Mouse (Mus musculus) ES-Bruce4 (cell line): ENCODE data around the gene Btbd7. TPM values are rescaled to one million over a fixed set of nuclear protein-coding genes. Genes with fewer than 3 reads are reported as not detected.

Experiments used
- H3K27ac ChIP-seq: 2 replicates; pipeline ENCODE4 v1.5.1; 2012; ENCODE audit warnings: low read length, inconsistent platforms; ENCODE audit not compliant: insufficient read depth
- H3K27me3 ChIP-seq: 2 replicates; pipeline ENCODE4 v1.6.1; 2012; ENCODE audit warnings: mild to moderate bottlenecking, low read length, inconsistent platforms; ENCODE audit not compliant: control insufficient read depth, poor library complexity, insufficient read depth, severe bottlenecking
- H3K36me3 ChIP-seq: 2 replicates; pipeline ENCODE4 v1.6.1; 2012; ENCODE audit warnings: inconsistent platforms, mild to moderate bottlenecking, low read length, moderate library complexity; ENCODE audit not compliant: control insufficient read depth, poor library complexity, insufficient read depth, severe bottlenecking
- H3K4me1 ChIP-seq: one replicate; pipeline ENCODE4 v1.8.1; 2011; ENCODE audit warnings: low read length; ENCODE audit not compliant: control insufficient read depth, insufficient read depth
- H3K4me3 ChIP-seq: 2 replicates; pipeline ENCODE4 v1.5.1; 2011; ENCODE audit warnings: low read depth, mild to moderate bottlenecking, low read length
- H3K9ac ChIP-seq: 2 replicates; pipeline ENCODE4 v1.6.1; 2012; ENCODE audit warnings: low read depth, mild to moderate bottlenecking, inconsistent platforms; ENCODE audit not compliant: poor library complexity, severe bottlenecking
- H3K9me3 ChIP-seq: replicated peaks from 2 replicates; pipeline ENCODE4 v1.6.1; 2012; ENCODE audit warnings: mild to moderate bottlenecking, low read length, inconsistent platforms; ENCODE audit not compliant: control insufficient read depth, poor library complexity, insufficient read depth, severe bottlenecking
- CTCF ChIP-seq: IDR thresholded peaks from one replicate; pipeline ENCODE4 v1.8.1; 2011; ENCODE audit warnings: low read depth, low read length
- EP300 ChIP-seq: IDR thresholded peaks from 2 replicates; pipeline ENCODE4 v1.6.1; 2011; ENCODE audit warnings: low read depth, low read length; ENCODE audit not compliant: insufficient read depth
- POLR2A ChIP-seq: IDR thresholded peaks from one replicate; pipeline ENCODE4 v1.8.1; 2011; ENCODE audit warnings: low read length; ENCODE audit not compliant: insufficient read depth
- polyA plus RNA-seq: library from polyadenylated mRNA; stranded (reverse); fragments of >200 nt; gene quantifications from 2 replicates; pipeline ENCODE4 v1.2.4, GENCODE M21; 2011; ENCODE audit warnings: low read depth; ENCODE audit not compliant: missing spikeins, insufficient read depth, insufficient read length

Gene Btbd7
- polyA plus RNA-seq, 1 experiment, result 35.5 TPM

GRCm38 (mm10) chr12:102778151-102778550 lies 100.1 kb downstream of the Btbd7 start:
- no peak overlapping the region for H3K9ac ChIP-seq
- no peaks in the 10 kb centered on the region for H3K27me3 ChIP-seq
- no peak for TF ChIP-seq EP300
- TF ChIP-seq CTCF, result no peak
- no peak for TF ChIP-seq POLR2A
- no peaks in the 10 kb centered on the region for H3K9me3 ChIP-seq
- no peaks in the 10 kb centered on the region for H3K4me1 ChIP-seq
- no peak overlapping the region for H3K27ac ChIP-seq
- no peak overlapping the region for H3K4me3 ChIP-seq
- peaks cover 38% of the 10 kb centered on the region for H3K36me3 ChIP-seq

GRCm38 (mm10) chr12:102776035-102776434 lies 102.2 kb downstream of the Btbd7 start:
- no peaks in the 10 kb centered on the region for H3K27me3 ChIP-seq
- no peaks in the 10 kb centered on the region for H3K4me1 ChIP-seq
- H3K9ac ChIP-seq, result no peak overlapping the region
- H3K36me3 ChIP-seq, result peaks cover 55% of the 10 kb centered on the region
- H3K27ac ChIP-seq, result no peak overlapping the region
- TF ChIP-seq POLR2A (no peak), CTCF (no peak)
- no peak overlapping the region for H3K4me3 ChIP-seq
- no peaks in the 10 kb centered on the region for H3K9me3 ChIP-seq

GRCm38 (mm10) chr12:102772676-102773075 lies 105.6 kb downstream of the Btbd7 start:
- Histone ChIP-seq H3K27ac (no peak overlapping the region), H3K4me1 (no peaks in the 10 kb centered on the region), H3K4me3 (no peak overlapping the region), H3K9ac (no peak overlapping the region), H3K9me3 (no peaks in the 10 kb centered on the region), H3K27me3 (no peaks in the 10 kb centered on the region), H3K36me3 (peaks cover 85% of the 10 kb centered on the region)
- TF ChIP-seq POLR2A, result no peak
- TF ChIP-seq CTCF, result no peak
- TF ChIP-seq EP300, result no peak

GRCm38 (mm10) chr12:102771601-102772000 lies 106.7 kb downstream of the Btbd7 start:
- no peak overlapping the region for H3K9ac ChIP-seq
- peaks cover 88% of the 10 kb centered on the region for H3K36me3 ChIP-seq
- no peak overlapping the region for H3K4me3 ChIP-seq
- peak overlapping the region; percentile 74 for H3K27ac ChIP-seq
- TF ChIP-seq CTCF (no peak), POLR2A (no peak), EP300 (no peak)
- no peaks in the 10 kb centered on the region for H3K27me3 ChIP-seq
- H3K9me3 ChIP-seq, result no peaks in the 10 kb centered on the region
- no peaks in the 10 kb centered on the region for H3K4me1 ChIP-seq

- no peaks in the 10 kb centered on the region for H3K9me3 ChIP-seq
- no peaks in the 10 kb centered on the region for H3K4me1 ChIP-seq
- peaks cover 87% of the 10 kb centered on the region for H3K36me3 ChIP-seq
- no peaks in the 10 kb centered on the region for H3K27me3 ChIP-seq
- no peak overlapping the region for H3K4me3 ChIP-seq
- no peak overlapping the region for H3K27ac ChIP-seq
- no peak overlapping the region for H3K9ac ChIP-seq
- TF ChIP-seq POLR2A (no peak), CTCF (no peak), EP300 (no peak)
These were observed 109.3 kb downstream of the Btbd7 start for GRCm38 (mm10) chr12:102769000-102769399.

- H3K36me3 ChIP-seq, result peaks cover 57% of the 10 kb centered on the region
- no peaks in the 10 kb centered on the region for H3K9me3 ChIP-seq
- no peak overlapping the region for H3K4me3 ChIP-seq
- no peak overlapping the region for H3K27ac ChIP-seq
- TF ChIP-seq POLR2A (no peak), EP300 (no peak), CTCF (no peak)
- H3K4me1 ChIP-seq, result no peaks in the 10 kb centered on the region
- H3K27me3 ChIP-seq, result no peaks in the 10 kb centered on the region
- H3K9ac ChIP-seq, result no peak overlapping the region
These were observed 114.6 kb downstream of the Btbd7 start for GRCm38 (mm10) chr12:102763696-102764095.
